Mouse (Mus musculus) cerebellum, adult 9-11 months (tissue): ENCODE data around the gene Med11.
"Not testable (repeated sequence)": the region's sequence is repeated elsewhere in the genome, so short reads cannot be mapped to it uniquely, and the experiment has no call there.

Experiments
- DNase-seq: peaks from one replicate; pipeline ENCODE4 v3.0.0; 2022

Gene Med11

GRCm38 (mm10) chr11:70447373-70447772 is 4.3 kb upstream of the Med11 start:
- no peak for DNase-seq

- no peak for DNase-seq
These were observed 793 bp upstream of the Med11 start for GRCm38 (mm10) chr11:70450926-70451325.

GRCm38 (mm10) chr11:70453261-70454044 is 1.7 kb downstream of the Med11 start:
- no peak for DNase-seq

GRCm38 (mm10) chr11:70458688-70459600 is 7.2 kb downstream of the Med11 start, which contains the start of gene Zmynd15:
TSS of gene Zmynd15 (plus strand) at chr11:70459433.
- no peak for DNase-seq

GRCm38 (mm10) chr11:70459601-70460101 is 7.9 kb downstream of the Med11 start, which contains the start of gene Cxcl16:
TSS of gene Cxcl16 (minus strand) at chr11:70459984.
- no peak for DNase-seq

GRCm38 (mm10) chr11:70463970-70464369 is 12.3 kb downstream of the Med11 start:
- no peak for DNase-seq

- no peak for DNase-seq
These were observed 13.5 kb downstream of the Med11 start for GRCm38 (mm10) chr11:70465211-70465610.

GRCm38 (mm10) chr11:70465824-70466223 is 14.1 kb downstream of the Med11 start:
- no peak for DNase-seq

- DNase-seq, result no peak
These were observed 16.3 kb downstream of the Med11 start for GRCm38 (mm10) chr11:70467902-70468619.

GRCm38 (mm10) chr11:70469764-70470163 is 18.0 kb downstream of the Med11 start:
- no peak for DNase-seq

GRCm38 (mm10) chr11:70472716-70473115 is 21.0 kb downstream of the Med11 start:
- DNase-seq, result no peak

GRCm38 (mm10) chr11:70473291-70473690 is 21.6 kb downstream of the Med11 start:
- DNase-seq, result not testable (repeated sequence)

- DNase-seq, result no peak
These were observed 23.3 kb downstream of the Med11 start for GRCm38 (mm10) chr11:70474872-70475534.

GRCm38 (mm10) chr11:70485498-70485897 is 33.8 kb downstream of the Med11 start:
- no peak for DNase-seq

GRCm38 (mm10) chr11:70487816-70488215 is 36.1 kb downstream of the Med11 start:
- DNase-seq, result no peak

GRCm38 (mm10) chr11:70489138-70489537 is 37.4 kb downstream of the Med11 start:
- DNase-seq, result no peak

- no peak for DNase-seq
These were observed 38.0 kb downstream of the Med11 start for GRCm38 (mm10) chr11:70489684-70490083.

- DNase-seq, result no peak
These were observed 48.1 kb downstream of the Med11 start for GRCm38 (mm10) chr11:70499566-70500475.

- DNase-seq, result no peak
These were observed 48.7 kb downstream of the Med11 start for GRCm38 (mm10) chr11:70500476-70500812.

- no peak for DNase-seq
These were observed 50.3 kb downstream of the Med11 start for GRCm38 (mm10) chr11:70502018-70502417.
